Mouse (Mus musculus) hindbrain, embryonic 16.5 days (tissue): Measurements from ENCODE around the gene March8. TPM values are rescaled to one million over a fixed set of nuclear protein-coding genes. Genes with fewer than 3 reads are reported as not detected.

Experiments used
- ATAC-seq: fragments of 200-750 bp; cut with Nextera tagmentation; 2 replicates; pipeline ENCODE4 v1.8.0; 2017; ENCODE audit warnings: moderate TSS enrichment, moderate library complexity
- H3K27ac ChIP-seq: fragments of 300-500 bp; sonication (generic); 2 replicates; pipeline ENCODE4 v1.5.1; 2014; ENCODE audit warnings: low read depth, mild to moderate bottlenecking, control low read depth, low read length, moderate library complexity
- H3K27me3 ChIP-seq: fragments of 300-500 bp; sonication (generic); replicated peaks from 2 replicates; pipeline ENCODE4 v1.6.1; 2014; ENCODE audit warnings: low read length; ENCODE audit not compliant: control insufficient read depth, insufficient read depth
- H3K36me3 ChIP-seq: fragments of 300-500 bp; sonication (generic); 2 replicates; pipeline ENCODE4 v1.6.1; 2014; ENCODE audit warnings: mild to moderate bottlenecking, low read length, moderate library complexity, mixed read lengths; ENCODE audit not compliant: control insufficient read depth, insufficient read depth
- H3K4me1 ChIP-seq: fragments of 300-500 bp; sonication (generic); 2 replicates; pipeline ENCODE4 v1.6.1; 2014; ENCODE audit warnings: low read depth, low read length; ENCODE audit not compliant: control insufficient read depth, insufficient read depth
- H3K4me2 ChIP-seq: fragments of 300-500 bp; sonication (generic); 2 replicates; pipeline ENCODE4 v1.6.1; 2014; ENCODE audit warnings: mild to moderate bottlenecking, low read length, control low read depth, moderate library complexity
- H3K4me3 ChIP-seq: fragments of 300-500 bp; sonication (generic); 2 replicates; pipeline ENCODE4 v1.5.1; 2014; ENCODE audit warnings: mild to moderate bottlenecking, low read length, control low read depth, moderate library complexity
- H3K9ac ChIP-seq: fragments of 300-500 bp; sonication (generic); 2 replicates; pipeline ENCODE4 v1.6.1; 2014; ENCODE audit warnings: low read depth, mild to moderate bottlenecking, control low read depth, low read length, moderate library complexity
- H3K9me3 ChIP-seq: fragments of 300-500 bp; sonication (generic); 2 replicates; pipeline ENCODE4 v1.6.1; 2014; ENCODE audit warnings: mild to moderate bottlenecking, low read length, moderate library complexity; ENCODE audit not compliant: control insufficient read depth
- WGBS: fragments of 180-500 bp; shearing (Covaris S2); extraction: QIAGEN DNeasy Blood & Tissue Kit; methylation state at CpG from one replicate; pipeline ENCODE4 v1.1.7; 2014; 5-methylcytosine and 5-hydroxymethylcytosine counted together
- polyA plus RNA-seq: library from polyadenylated mRNA; unstranded; fragments of >200 nt; fragmentation: Nextera tagmentation; extraction: Ambion mirVana; gene quantifications from 2 replicates; pipeline ENCODE4 v1.2.1, GENCODE M21; 2015

The March8 gene
- polyA plus RNA-seq, 1 experiment from 2014 or later, result 58.0 TPM

DNA sequence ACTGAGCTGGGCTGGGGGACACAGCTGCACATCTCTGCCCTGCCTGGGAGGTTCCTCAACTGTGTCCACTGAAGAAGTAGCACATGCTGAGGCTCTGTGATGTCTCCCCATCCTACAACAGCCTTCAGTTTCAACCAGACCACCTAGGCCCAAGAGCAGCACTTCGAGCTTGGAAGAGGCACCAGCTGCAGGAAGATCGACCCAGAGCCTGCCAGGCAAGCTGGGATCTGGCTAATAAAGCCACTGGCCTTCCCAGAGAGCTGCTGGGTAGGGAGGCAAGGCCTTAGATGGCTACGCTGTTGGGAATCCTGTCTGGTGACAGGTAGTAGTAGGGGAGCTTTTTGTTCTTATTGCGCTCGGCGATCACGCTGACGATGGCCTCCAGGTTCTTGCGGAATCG, 72.6 kb downstream of the March8 start:
- Histone ChIP-seq H3K9ac (no peak overlapping the region), H3K4me2 (no peak overlapping the region), H3K36me3 (no peaks in the 10 kb centered on the region), H3K4me3 (no peak overlapping the region), H3K27ac (no peak overlapping the region), H3K4me1 (peaks cover 2% of the 10 kb centered on the region; the same call in 1 of the 2 replicates), H3K27me3 (no peaks in the 10 kb centered on the region), H3K9me3 (no peaks in the 10 kb centered on the region)
- no peak for ATAC-seq
- WGBS, result 95% methylated on average over 10 of the region's 10 CpGs

DNA sequence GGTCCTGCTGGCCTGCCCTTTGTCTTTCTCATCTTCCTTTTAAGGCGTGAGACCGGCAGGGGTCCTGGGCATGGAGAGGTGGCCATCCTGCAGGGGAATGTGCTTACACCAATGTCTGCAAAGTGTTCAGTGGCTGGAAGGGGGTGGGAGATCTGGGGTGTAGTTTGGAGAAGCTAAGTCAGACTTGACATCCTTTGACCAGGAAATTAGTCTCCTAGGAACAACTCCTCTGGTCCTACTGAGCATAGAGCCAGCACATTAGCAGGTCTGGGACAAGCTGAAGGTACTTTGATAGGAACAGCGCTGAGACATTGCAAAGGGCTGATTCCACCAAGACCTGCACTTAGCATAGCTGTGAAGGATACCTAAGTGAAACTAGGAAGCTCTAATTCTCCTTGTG, 73.9 kb downstream of the March8 start:
- 82% methylated on average over 3 of the region's 3 CpGs for WGBS
- H3K36me3 ChIP-seq, result no peaks in the 10 kb centered on the region

DNA sequence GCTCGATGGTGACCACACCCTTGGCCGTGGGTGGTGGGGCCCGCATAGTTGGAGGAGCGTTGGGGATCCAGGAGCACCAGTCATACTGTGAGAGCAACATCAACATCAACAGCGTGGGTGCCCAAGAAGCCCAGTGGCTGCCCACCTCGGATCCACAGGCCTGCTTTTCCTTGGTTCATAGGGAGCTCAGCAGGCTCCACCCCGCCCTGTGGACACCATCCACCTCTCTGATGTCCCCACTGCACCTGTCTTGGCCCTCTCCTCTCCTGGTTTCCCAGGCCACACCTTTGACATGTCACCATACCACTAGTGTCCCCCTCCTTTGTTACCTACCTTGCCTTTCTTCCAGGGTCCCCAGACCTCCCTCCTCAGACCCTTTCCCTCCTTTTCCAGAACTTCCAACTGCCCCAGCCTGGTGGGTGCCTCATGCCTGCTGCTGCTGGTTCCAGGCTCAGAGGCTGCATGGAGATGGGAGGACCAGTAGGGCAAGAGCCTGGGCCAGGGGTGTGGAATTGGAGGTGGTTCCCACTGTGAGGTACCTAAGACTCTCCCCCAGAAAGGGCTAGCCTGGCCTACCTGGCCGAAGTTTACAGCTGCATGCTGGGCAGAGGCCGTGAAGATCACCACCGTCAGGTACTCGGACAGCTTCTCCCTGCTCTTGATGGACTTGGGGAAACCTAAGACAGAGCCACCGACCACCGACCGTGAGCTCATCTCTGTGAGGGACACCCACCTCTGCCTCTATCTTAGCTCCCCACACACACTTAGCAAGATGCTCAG, 74.9 kb downstream of the March8 start:
- H3K4me1 ChIP-seq, result no peaks in the 10 kb centered on the region
- ATAC-seq, result no peak
- H3K4me2 ChIP-seq, result no peak overlapping the region
- 96% methylated on average over 14 of the region's 14 CpGs for WGBS
- no peaks in the 10 kb centered on the region for H3K27me3 ChIP-seq
- no peaks in the 10 kb centered on the region for H3K36me3 ChIP-seq
- H3K9me3 ChIP-seq, result no peaks in the 10 kb centered on the region
- no peak overlapping the region for H3K4me3 ChIP-seq
- no peak overlapping the region for H3K9ac ChIP-seq
- no peak overlapping the region for H3K27ac ChIP-seq

More for the DNA sequence above, 73.9 kb downstream of the March8 start:
- no peaks in the 10 kb centered on the region for H3K4me1 ChIP-seq
- no peak overlapping the region for H3K9ac ChIP-seq
- no peak overlapping the region for H3K4me3 ChIP-seq
- H3K9me3 ChIP-seq, result no peaks in the 10 kb centered on the region
- H3K4me2 ChIP-seq, result no peak overlapping the region
- no peak for ATAC-seq
- H3K27ac ChIP-seq, result no peak overlapping the region
- no peaks in the 10 kb centered on the region for H3K27me3 ChIP-seq

DNA sequence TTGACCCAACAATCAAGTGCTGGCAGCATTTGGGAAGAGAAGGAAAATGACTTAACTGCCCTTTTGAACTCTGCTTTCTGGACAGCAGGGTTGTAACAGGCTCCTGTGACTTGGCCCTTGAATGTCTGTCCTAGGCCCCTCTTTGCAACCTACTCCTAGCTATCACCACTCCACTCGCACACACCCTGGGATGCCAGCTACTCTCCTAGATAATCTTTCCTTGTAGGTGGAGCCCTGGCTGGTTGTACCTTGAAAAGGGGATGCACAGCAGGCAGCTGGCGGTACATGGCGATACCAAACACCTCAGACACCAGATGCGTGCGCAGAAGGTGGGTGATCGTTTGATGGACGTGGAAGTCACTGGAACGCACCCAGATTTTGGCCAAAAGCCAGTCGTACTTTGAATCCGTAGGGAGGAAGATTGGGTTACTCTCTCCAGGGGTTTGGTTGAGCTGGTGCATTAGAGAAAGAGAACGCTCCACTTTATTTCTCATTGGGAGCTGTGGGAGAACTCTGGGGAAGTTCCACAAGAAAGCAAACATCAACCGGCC, 77.4 kb downstream of the March8 start:
- WGBS, result 84% methylated on average over 12 of the region's 12 CpGs
- H3K9me3 ChIP-seq, result no peaks in the 10 kb centered on the region
- no peak overlapping the region for H3K4me3 ChIP-seq
- H3K27ac ChIP-seq, result no peak overlapping the region
- no peak overlapping the region for H3K9ac ChIP-seq
- no peak for ATAC-seq
- H3K36me3 ChIP-seq, result no peaks in the 10 kb centered on the region
- no peaks in the 10 kb centered on the region for H3K4me1 ChIP-seq
- H3K27me3 ChIP-seq, result no peaks in the 10 kb centered on the region
- H3K4me2 ChIP-seq, result no peak overlapping the region

DNA sequence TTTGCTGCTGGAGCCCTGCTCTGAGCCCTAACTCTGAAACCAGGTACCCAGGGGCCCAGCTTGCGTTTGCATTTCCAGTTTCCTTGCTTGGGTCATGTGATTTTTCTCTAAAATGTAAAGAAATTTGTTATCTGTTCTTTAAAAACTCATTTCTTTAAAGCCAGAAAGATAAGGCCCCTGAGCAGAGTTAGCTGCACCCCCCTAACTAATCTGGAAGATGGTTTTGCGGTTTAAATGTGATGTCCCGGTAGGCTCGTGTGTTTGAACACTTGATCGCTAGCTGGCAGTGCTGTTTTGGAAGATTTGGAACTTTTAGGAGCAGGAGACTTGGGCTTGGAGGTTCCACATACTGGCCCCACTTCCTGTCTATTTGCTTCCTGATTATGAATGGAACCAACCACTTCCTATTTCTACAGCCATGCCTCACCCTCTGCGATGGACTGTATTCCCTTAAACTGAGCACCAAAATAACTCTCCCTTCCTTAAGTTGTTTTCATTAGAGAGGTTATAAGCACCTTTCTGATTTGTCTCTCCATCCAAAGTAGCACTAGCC, 78.3 kb downstream of the March8 start:
- no peak overlapping the region for H3K4me3 ChIP-seq
- no peak for ATAC-seq
- 87% methylated on average over 6 of the region's 6 CpGs for WGBS
- no peak overlapping the region for H3K4me2 ChIP-seq
- no peaks in the 10 kb centered on the region for H3K27me3 ChIP-seq
- no peaks in the 10 kb centered on the region for H3K36me3 ChIP-seq
- H3K27ac ChIP-seq, result no peak overlapping the region
- no peaks in the 10 kb centered on the region for H3K4me1 ChIP-seq
- no peak overlapping the region for H3K9ac ChIP-seq
- no peaks in the 10 kb centered on the region for H3K9me3 ChIP-seq

DNA sequence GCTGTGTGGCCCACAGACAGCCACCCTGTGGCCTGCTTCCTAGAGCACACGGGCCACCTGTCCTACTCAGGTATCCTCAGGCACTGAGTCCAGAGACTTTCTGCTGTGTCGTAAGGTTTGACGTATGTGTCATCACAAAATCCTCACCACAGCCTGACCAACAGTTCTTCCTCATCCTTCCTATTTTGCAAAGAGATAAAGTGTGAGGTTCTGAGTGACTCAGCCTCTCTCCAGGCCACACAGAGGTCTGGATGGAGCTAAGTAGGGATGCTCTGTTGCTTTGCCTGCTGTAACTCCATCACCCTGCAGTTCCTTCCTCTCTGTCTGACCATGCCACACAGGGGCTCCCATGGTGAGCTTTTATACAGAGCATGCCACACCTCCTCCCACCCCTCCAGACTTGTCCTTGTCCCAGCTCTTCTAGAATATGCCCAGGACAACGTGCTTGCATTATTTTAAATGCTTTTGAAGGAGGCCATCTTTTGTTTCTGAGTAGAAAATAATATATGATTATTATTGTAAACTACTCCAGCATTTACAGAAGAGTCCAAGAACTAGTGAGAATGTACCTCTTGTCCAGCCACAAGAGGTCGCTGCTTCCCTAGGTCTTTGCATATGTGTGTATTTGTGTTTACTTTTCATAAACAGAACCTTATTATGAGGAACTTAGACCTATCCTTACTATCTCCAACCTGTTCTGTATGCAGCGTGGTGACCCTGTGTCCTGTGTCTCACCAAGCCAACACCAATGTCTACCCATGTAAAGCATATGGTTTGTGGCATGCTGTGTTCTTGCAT, 79.9 kb downstream of the March8 start:
- Histone ChIP-seq H3K4me2 (no peak overlapping the region), H3K36me3 (no peaks in the 10 kb centered on the region), H3K9me3 (no peaks in the 10 kb centered on the region), H3K9ac (no peak overlapping the region), H3K4me3 (no peak overlapping the region), H3K27ac (no peak overlapping the region), H3K4me1 (no peaks in the 10 kb centered on the region), H3K27me3 (no peaks in the 10 kb centered on the region)
- WGBS, result 64% methylated on average over 6 of the region's 6 CpGs
- ATAC-seq, result no peak

DNA sequence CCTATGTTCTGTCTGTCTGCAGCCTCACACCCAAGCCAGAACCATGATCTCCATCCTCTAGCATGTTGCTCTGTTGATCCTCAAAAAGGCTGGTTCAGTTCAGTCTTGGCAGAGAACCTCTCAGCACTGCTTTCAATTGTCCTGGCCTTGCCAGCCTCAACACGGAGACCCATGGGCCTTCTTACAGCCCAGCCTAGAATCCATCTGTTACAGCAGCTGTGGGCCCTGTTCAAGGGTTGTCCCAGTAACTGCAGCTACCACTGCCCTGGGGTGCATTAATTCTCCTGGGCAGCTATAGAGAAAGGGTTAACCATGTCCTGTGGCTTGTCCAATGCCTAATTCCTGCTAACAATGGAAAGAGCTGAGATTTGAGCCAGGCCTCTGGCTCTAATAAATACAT, 80.7 kb downstream of the March8 start:
- H3K9ac ChIP-seq, result no peak overlapping the region
- no peaks in the 10 kb centered on the region for H3K4me1 ChIP-seq
- no peak overlapping the region for H3K27ac ChIP-seq
- WGBS, result 75% methylated on average over 1 of the region's 1 CpGs
- no peaks in the 10 kb centered on the region for H3K9me3 ChIP-seq
- no peak overlapping the region for H3K4me2 ChIP-seq
- H3K36me3 ChIP-seq, result no peaks in the 10 kb centered on the region
- H3K4me3 ChIP-seq, result no peak overlapping the region
- no peaks in the 10 kb centered on the region for H3K27me3 ChIP-seq
- peak; percentile 37; the same call in 1 of the 2 replicates for ATAC-seq

DNA sequence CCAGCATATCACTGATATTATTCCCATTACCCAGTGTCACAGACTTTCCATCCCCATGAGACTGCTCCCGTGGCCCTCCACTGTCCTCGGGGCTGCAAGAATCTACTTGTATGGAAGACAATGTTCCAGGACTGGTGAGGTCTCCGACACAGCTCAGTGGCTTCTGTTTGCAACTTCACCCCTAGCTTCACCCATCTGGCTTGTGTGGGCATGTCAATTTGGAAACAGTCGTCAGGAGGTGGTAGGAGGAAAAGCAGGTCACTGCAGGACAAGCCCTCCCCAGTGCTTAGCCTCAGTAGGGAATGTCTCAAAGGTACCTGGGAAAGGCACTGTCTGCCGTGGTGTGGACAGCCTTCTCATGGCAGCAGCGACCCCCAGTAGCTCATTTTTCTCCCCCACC, 81.9 kb downstream of the March8 start:
- Histone ChIP-seq H3K27me3 (no peaks in the 10 kb centered on the region), H3K9me3 (no peaks in the 10 kb centered on the region), H3K4me3 (no peak overlapping the region), H3K9ac (no peak overlapping the region), H3K4me2 (no peak overlapping the region), H3K36me3 (no peaks in the 10 kb centered on the region), H3K4me1 (no peaks in the 10 kb centered on the region), H3K27ac (no peak overlapping the region)
- no peak for ATAC-seq
- WGBS, result 68% methylated on average over 6 of the region's 6 CpGs

DNA sequence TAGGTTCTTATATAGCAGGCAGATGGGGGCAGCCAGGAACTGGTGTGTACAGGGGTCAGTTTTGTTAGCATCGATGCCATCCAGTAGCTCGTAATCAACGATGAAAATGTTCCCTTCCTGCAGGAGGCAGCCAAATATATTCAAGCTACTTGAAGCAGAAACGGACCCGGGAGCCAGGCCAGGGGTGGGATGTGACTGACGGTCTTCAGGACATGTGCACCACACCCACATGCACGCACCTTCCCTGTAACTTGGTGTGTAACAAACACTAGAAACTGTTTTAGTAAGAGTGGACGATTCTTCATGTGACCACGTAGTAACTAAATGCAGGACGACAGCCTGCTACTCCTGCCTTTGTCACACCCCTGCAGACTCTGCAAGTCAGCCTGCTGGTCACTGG, 82.4 kb downstream of the March8 start:
- no peak for ATAC-seq
- Histone ChIP-seq H3K36me3 (no peaks in the 10 kb centered on the region), H3K4me2 (no peak overlapping the region), H3K27ac (no peak overlapping the region), H3K4me1 (no peaks in the 10 kb centered on the region), H3K9ac (no peak overlapping the region), H3K9me3 (no peaks in the 10 kb centered on the region), H3K4me3 (no peak overlapping the region), H3K27me3 (no peaks in the 10 kb centered on the region)
- WGBS, result 74% methylated on average over 10 of the region's 10 CpGs
